ENCODE assay signal across 9 mouse cellular contexts in the genomic region with DNA sequence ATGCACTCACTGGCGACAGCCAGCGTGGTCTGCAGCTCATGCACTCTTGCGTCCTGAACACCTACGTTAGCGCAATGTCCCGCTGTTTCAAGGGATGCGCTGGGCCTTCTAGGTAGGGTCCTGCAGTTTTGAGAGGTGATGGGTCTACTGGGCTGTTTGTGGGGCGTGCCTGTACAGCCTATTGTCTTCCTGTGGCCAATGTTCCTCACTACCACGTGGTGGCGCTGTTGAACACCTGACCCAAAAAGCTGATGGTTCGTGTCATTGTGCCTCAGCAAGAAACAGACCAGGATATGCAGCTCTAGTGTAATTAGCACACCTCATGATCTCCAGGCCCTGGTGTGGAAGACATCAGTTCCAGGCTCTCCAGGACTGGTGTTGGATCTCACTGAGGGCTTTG. TPM values are rescaled to one million over a fixed set of nuclear protein-coding genes. Genes with fewer than 3 reads are reported as not detected.
DNase-seq lines count a peak whose midpoint lies in the region; ATAC-seq and TF ChIP-seq lines count a peak whose summit lies in the region.
"Had no signal": no experiment of that assay in that cellular context is flagged by ENCODE, and none has a peak within 500 bp of the region (broad histone marks: within the 10 kb centered on the region; RNA-seq: fewer than 3 reads in every experiment).

No protein-coding gene starts in this region.

- peak; percentile 49 for DNase-seq in urinary bladder, postnatal 14 days (ENCODE audit: low spot score)
- DNase-seq in urinary bladder, adult 2 months (ENCODE audit: low spot score): no peak
- DNase-seq in brain, adult 2 months (ENCODE audit: low read depth, low spot score): peak; percentile 69
- DNase-seq in forebrain, postnatal 0 days: peak; percentile 57
- DNase-seq in induced T-regulatory cell, adult 2 months (ENCODE audit: low read depth): peak; percentile 70
- DNase-seq in limb, embryonic 11.5 days (ENCODE audit: low spot score): peak; percentile 73
- DNase-seq in urinary bladder, postnatal 25 days (ENCODE audit: low spot score): peak; percentile 61

- no peak overlapping the region for H3K9ac ChIP-seq in forebrain, postnatal 0 days
- peak overlapping the region; percentile 5; the same call in 1 of the 2 replicates for H3K9ac ChIP-seq in limb, embryonic 11.5 days (ENCODE audit: low read length)
- no peak overlapping the region for H3K9ac ChIP-seq in neural tube, embryonic 12.5 days

- WGBS in forebrain, postnatal 0 days: 19% methylated on average over 11 of the region's 11 CpGs
- 17% methylated on average over 11 of the region's 11 CpGs for WGBS in limb, embryonic 11.5 days
- 21% methylated on average over 11 of the region's 11 CpGs for WGBS in neural tube, embryonic 12.5 days

- no peaks in the 10 kb centered on the region for H3K27me3 ChIP-seq in forebrain, postnatal 0 days (ENCODE audit: insufficient read depth, low read length)
- H3K27me3 ChIP-seq in limb, embryonic 11.5 days (ENCODE audit: control insufficient read depth, insufficient read depth, low read length): no peaks in the 10 kb centered on the region
- no peaks in the 10 kb centered on the region for H3K27me3 ChIP-seq in neural tube, embryonic 12.5 days (replicated peaks)

- H3K4me3 ChIP-seq in forebrain, postnatal 0 days (ENCODE audit: low read depth, low read length): no peak overlapping the region
- H3K4me3 ChIP-seq in limb, embryonic 11.5 days (ENCODE audit: low read depth, low read length): no peak overlapping the region
- no peak overlapping the region for H3K4me3 ChIP-seq in neural tube, embryonic 12.5 days

- H3K27ac ChIP-seq in forebrain, postnatal 0 days (ENCODE audit: low read depth, low read length): no peak overlapping the region
- no peak overlapping the region for H3K27ac ChIP-seq in limb, embryonic 11.5 days (replicated peaks; ENCODE audit: low read depth, low read length)
- no peak overlapping the region for H3K27ac ChIP-seq in neural tube, embryonic 12.5 days

- no peak overlapping the region for H3K4me2 ChIP-seq in forebrain, postnatal 0 days (ENCODE audit: low read depth)
- no peak overlapping the region for H3K4me2 ChIP-seq in limb, embryonic 11.5 days (ENCODE audit: low read depth, severe bottlenecking)
- H3K4me2 ChIP-seq in neural tube, embryonic 12.5 days (replicated peaks): 0 out of 2 replicates have a peak overlapping the region, but pooled peaks have one; percentile 9

- H3K4me1 ChIP-seq in forebrain, postnatal 0 days (ENCODE audit: insufficient read depth): no peaks in the 10 kb centered on the region
- 0 out of 2 replicates have a peak, but pooled peaks cover 2% of the 10 kb centered on the region for H3K4me1 ChIP-seq in limb, embryonic 11.5 days (ENCODE audit: control insufficient read depth, insufficient read depth, low read length)
- H3K4me1 ChIP-seq in neural tube, embryonic 12.5 days: peaks cover 3% of the 10 kb centered on the region; the same call in 1 of the 2 replicates

- H3K36me3 ChIP-seq in forebrain, postnatal 0 days (ENCODE audit: insufficient read depth): no peaks in the 10 kb centered on the region
- H3K36me3 ChIP-seq in limb, embryonic 11.5 days (ENCODE audit: control insufficient read depth, insufficient read depth, low read length): no peaks in the 10 kb centered on the region
- H3K36me3 ChIP-seq in neural tube, embryonic 12.5 days: no peaks in the 10 kb centered on the region

- ATAC-seq in forebrain, postnatal 0 days: no peak
- ATAC-seq in limb, embryonic 11.5 days (ENCODE audit: insufficient number of reproducible peaks, low FRiP score, low TSS enrichment, low read depth): no peak
- ATAC-seq in neural tube, embryonic 12.5 days (ENCODE audit: low FRiP score, low read depth): no peak

- TF ChIP-seq CTCF in forebrain, postnatal 0 days (IDR thresholded peaks at IDR 0.05; ENCODE audit: low read depth): peak; percentile 77

- H3K9me3 ChIP-seq in forebrain, postnatal 0 days (ENCODE audit: low read length): no peaks in the 10 kb centered on the region
- H3K9me3 ChIP-seq in limb, embryonic 11.5 days (ENCODE audit: control insufficient read depth, low read length): no peaks in the 10 kb centered on the region
- H3K9me3 ChIP-seq in neural tube, embryonic 12.5 days: no peaks in the 10 kb centered on the region

RNA-seq across cellular contexts. Expression of a gene that starts 21.7 kb away (rescaled TPM):
- 107 and 122 TPM in 2 replicates for polyA plus RNA-seq in urinary bladder, adult 2 months (2012; rRNA removed)
- 4.7 and 5.3 TPM in 2 replicates for total RNA-seq in forebrain, postnatal 0 days (2014; rRNA removed)
- polyA plus RNA-seq in forebrain, postnatal 0 days (2015; fragmentation: Nextera tagmentation; extraction: Ambion mirVana): 5.7 and 8.0 TPM in 2 replicates
- 3.1 and 4.0 TPM in 2 replicates for polyA plus RNA-seq in limb, embryonic 11.5 days (2014; fragmentation: Nextera tagmentation; extraction: Ambion mirVana)
- polyA plus RNA-seq in neural tube, embryonic 12.5 days (2016; fragmentation: Nextera tagmentation; extraction: Ambion mirVana): 2.5 and 2.6 TPM in 2 replicates

RNA-seq across cellular contexts. Expression of a gene that starts 26.7 kb away (rescaled TPM):
- not detected in 2 replicates for polyA plus RNA-seq in urinary bladder, adult 2 months (2012; rRNA removed)
- not detected in 2 replicates for total RNA-seq in forebrain, postnatal 0 days (2014; rRNA removed)
- not detected in 2 replicates for polyA plus RNA-seq in forebrain, postnatal 0 days (2015; fragmentation: Nextera tagmentation; extraction: Ambion mirVana)
- polyA plus RNA-seq in limb, embryonic 11.5 days (2014; fragmentation: Nextera tagmentation; extraction: Ambion mirVana): not detected in 2 replicates
- polyA plus RNA-seq in neural tube, embryonic 12.5 days (2016; fragmentation: Nextera tagmentation; extraction: Ambion mirVana): not detected in 2 replicates
- total RNA-seq: gastrocnemius, postnatal 4 days had no signal

RNA-seq across cellular contexts. Expression of a gene that starts 55.5 kb away (rescaled TPM):
- 1.9 and 2.5 TPM in 2 replicates for polyA plus RNA-seq in urinary bladder, adult 2 months (2012; rRNA removed)
- 5.4 and 6.6 TPM in 2 replicates for total RNA-seq in forebrain, postnatal 0 days (2014; rRNA removed)
- 1.6 and 1.9 TPM in 2 replicates for polyA plus RNA-seq in forebrain, postnatal 0 days (2015; fragmentation: Nextera tagmentation; extraction: Ambion mirVana)
- 2.3 and 3.2 TPM in 2 replicates for polyA plus RNA-seq in limb, embryonic 11.5 days (2014; fragmentation: Nextera tagmentation; extraction: Ambion mirVana)
- 5.0 and 5.1 TPM in 2 replicates for polyA plus RNA-seq in neural tube, embryonic 12.5 days (2016; fragmentation: Nextera tagmentation; extraction: Ambion mirVana)

Comparison
In these comparisons a context has a peak if more than half of its experiments do, and no peak if none do; other contexts are left out.
1. RNA of a gene that starts 21.7 kb away (polyA plus RNA-seq): 107 to 122 TPM in urinary bladder, adult 2 months; 5.7 to 8.0 TPM in forebrain, postnatal 0 days, 3.1 to 4.0 TPM in limb, embryonic 11.5 days and 2.5 to 2.6 TPM in neural tube, embryonic 12.5 days; every median in the first group is over 10 times any median in the second.